Mouse (Mus musculus): ENCODE measurements around the gene Mrps33. TPM values are rescaled to one million over a fixed set of nuclear protein-coding genes. Genes with fewer than 3 reads are reported as not detected.
A peak's percentile ranks its signal among the peaks of the same experiment; 100 is the strongest.

Gene Mrps33
- 232 TPM in 2 replicates for polyA plus RNA-seq (2016; fragmentation: Nextera tagmentation; extraction: Ambion mirVana)

GRCm38 (mm10) chr6:39810612-39811116, at the start of gene Mrps33:
Gene Mrps33 (minus strand): TSS chr6:39810988.
- WGBS = under 1% methylated on average over 40 of the region's 40 CpGs
- Histone ChIP-seq H3K4me1 (peaks cover 26% of the 10 kb centered on the region), H3K4me3 (peak within 1 kb of the TSS; percentile 77), H3K36me3 (peaks cover 6% of the 10 kb centered on the region; the same call in 1 of the 2 replicates), H3K27me3 (ENCODE audit: low read depth, poor library complexity, severe bottlenecking) (no peaks in the 10 kb centered on the region), H3K9me3 (replicated peaks) (no peaks in the 10 kb centered on the region), H3K27ac (replicated peaks) (peak within 1 kb of the TSS; percentile 89)
- peak; percentile 97 for DNase-seq (ENCODE audit: low spot score)

- no peak overlapping the region for H3K27ac ChIP-seq (replicated peaks)
- no peaks in the 10 kb centered on the region for H3K27me3 ChIP-seq (ENCODE audit: low read depth, poor library complexity, severe bottlenecking)
- H3K36me3 ChIP-seq = no peaks in the 10 kb centered on the region
- WGBS = 91% methylated on average over 4 of the region's 4 CpGs
- no peak for DNase-seq (ENCODE audit: low spot score)
- H3K9me3 ChIP-seq (replicated peaks) = no peaks in the 10 kb centered on the region
- H3K4me1 ChIP-seq = no peaks in the 10 kb centered on the region
- no peak overlapping the region for H3K4me3 ChIP-seq
Observed at GRCm38 (mm10) chr6:39849667-39850066, 38.9 kb upstream of the Mrps33 start.

GRCm38 (mm10) chr6:39848766-39849165, 38.0 kb upstream of the Mrps33 start:
- Histone ChIP-seq H3K27me3 (ENCODE audit: low read depth, poor library complexity, severe bottlenecking) (no peaks in the 10 kb centered on the region), H3K4me3 (no peak overlapping the region), H3K9me3 (replicated peaks) (no peaks in the 10 kb centered on the region), H3K4me1 (no peaks in the 10 kb centered on the region), H3K36me3 (no peaks in the 10 kb centered on the region), H3K27ac (replicated peaks) (no peak overlapping the region)
- DNase-seq (ENCODE audit: low spot score) = no peak
- WGBS = 55% methylated on average over 7 of the region's 7 CpGs

GRCm38 (mm10) chr6:39847538-39847937, 36.8 kb upstream of the Mrps33 start:
- Histone ChIP-seq H3K4me3 (no peak overlapping the region), H3K9me3 (replicated peaks) (0 out of 2 replicates have a peak, but pooled peaks cover 6% of the 10 kb centered on the region), H3K27me3 (ENCODE audit: low read depth, poor library complexity, severe bottlenecking) (no peaks in the 10 kb centered on the region), H3K4me1 (no peaks in the 10 kb centered on the region), H3K27ac (replicated peaks) (no peak overlapping the region), H3K36me3 (no peaks in the 10 kb centered on the region)
- WGBS = 75% methylated on average over 2 of the region's 2 CpGs
- DNase-seq (ENCODE audit: low spot score) = no peak

GRCm38 (mm10) chr6:39843698-39844342, 33.0 kb upstream of the Mrps33 start:
- H3K9me3 ChIP-seq (replicated peaks) = 0 out of 2 replicates have a peak, but pooled peaks cover 6% of the 10 kb centered on the region
- H3K4me1 ChIP-seq = no peaks in the 10 kb centered on the region
- H3K27ac ChIP-seq (replicated peaks) = no peak overlapping the region
- H3K27me3 ChIP-seq (ENCODE audit: low read depth, poor library complexity, severe bottlenecking) = no peaks in the 10 kb centered on the region
- no peaks in the 10 kb centered on the region for H3K36me3 ChIP-seq
- no peak overlapping the region for H3K4me3 ChIP-seq
- DNase-seq (ENCODE audit: low spot score) = no peak
- WGBS = 92% methylated on average over 14 of the region's 14 CpGs

- no peaks in the 10 kb centered on the region for H3K36me3 ChIP-seq
- H3K9me3 ChIP-seq (replicated peaks) = no peaks in the 10 kb centered on the region; the same call in 1 of the 2 replicates
- DNase-seq (ENCODE audit: low spot score) = no peak
- no peaks in the 10 kb centered on the region for H3K27me3 ChIP-seq (ENCODE audit: low read depth, poor library complexity, severe bottlenecking)
- 96% methylated on average over 5 of the region's 5 CpGs for WGBS
- no peaks in the 10 kb centered on the region for H3K4me1 ChIP-seq
- H3K27ac ChIP-seq (replicated peaks) = no peak overlapping the region
- no peak overlapping the region for H3K4me3 ChIP-seq
Observed at GRCm38 (mm10) chr6:39828736-39829135, 17.9 kb upstream of the Mrps33 start.

- no peaks in the 10 kb centered on the region for H3K9me3 ChIP-seq (replicated peaks)
- H3K4me1 ChIP-seq = no peaks in the 10 kb centered on the region
- no peak for DNase-seq (ENCODE audit: low spot score)
- WGBS = 84% methylated on average over 3 of the region's 3 CpGs
- H3K27me3 ChIP-seq (ENCODE audit: low read depth, poor library complexity, severe bottlenecking) = no peaks in the 10 kb centered on the region
- H3K36me3 ChIP-seq = no peaks in the 10 kb centered on the region
- H3K4me3 ChIP-seq = no peak overlapping the region
- H3K27ac ChIP-seq (replicated peaks) = no peak overlapping the region
Observed at GRCm38 (mm10) chr6:39821241-39821640, 10.5 kb upstream of the Mrps33 start.

GRCm38 (mm10) chr6:39818922-39819321, 8.1 kb upstream of the Mrps33 start:
- no peak for DNase-seq (ENCODE audit: low spot score)
- WGBS = 56% methylated on average over 4 of the region's 4 CpGs
- H3K4me3 ChIP-seq = no peak overlapping the region
- no peaks in the 10 kb centered on the region for H3K9me3 ChIP-seq (replicated peaks)
- H3K4me1 ChIP-seq = no peaks in the 10 kb centered on the region
- no peaks in the 10 kb centered on the region for H3K36me3 ChIP-seq
- no peak overlapping the region for H3K27ac ChIP-seq (replicated peaks)
- no peaks in the 10 kb centered on the region for H3K27me3 ChIP-seq (ENCODE audit: low read depth, poor library complexity, severe bottlenecking)

GRCm38 (mm10) chr6:39808511-39808910, 2.3 kb downstream of the Mrps33 start:
- no peak for DNase-seq (ENCODE audit: low spot score)
- no peaks in the 10 kb centered on the region for H3K27me3 ChIP-seq (ENCODE audit: low read depth, poor library complexity, severe bottlenecking)
- peak overlapping the region; percentile 11; the same call in 1 of the 2 replicates for H3K4me3 ChIP-seq
- no peak overlapping the region for H3K27ac ChIP-seq (replicated peaks)
- 30% methylated on average over 5 of the region's 5 CpGs for WGBS
- H3K4me1 ChIP-seq = peaks cover 28% of the 10 kb centered on the region
- peaks cover 21% of the 10 kb centered on the region for H3K36me3 ChIP-seq
- H3K9me3 ChIP-seq (replicated peaks) = no peaks in the 10 kb centered on the region

GRCm38 (mm10) chr6:39807050-39807560, 3.7 kb downstream of the Mrps33 start:
- Histone ChIP-seq H3K4me3 (no peak overlapping the region), H3K4me1 (peaks cover 30% of the 10 kb centered on the region), H3K27me3 (ENCODE audit: low read depth, poor library complexity, severe bottlenecking) (no peaks in the 10 kb centered on the region), H3K36me3 (peaks cover 33% of the 10 kb centered on the region), H3K9me3 (replicated peaks) (no peaks in the 10 kb centered on the region), H3K27ac (replicated peaks) (no peak overlapping the region)
- 97% methylated on average over 7 of the region's 7 CpGs for WGBS
- DNase-seq (ENCODE audit: low spot score) = no peak

GRCm38 (mm10) chr6:39806336-39806735, 4.5 kb downstream of the Mrps33 start:
- Histone ChIP-seq H3K27me3 (ENCODE audit: low read depth, poor library complexity, severe bottlenecking) (no peaks in the 10 kb centered on the region), H3K27ac (replicated peaks) (no peak overlapping the region), H3K4me1 (peaks cover 30% of the 10 kb centered on the region), H3K36me3 (peaks cover 40% of the 10 kb centered on the region), H3K9me3 (replicated peaks) (no peaks in the 10 kb centered on the region), H3K4me3 (no peak overlapping the region)
- 88% methylated on average over 7 of the region's 7 CpGs for WGBS
- DNase-seq (ENCODE audit: low spot score) = no peak

- H3K36me3 ChIP-seq = peaks cover 44% of the 10 kb centered on the region
- 0 out of 2 replicates have a peak overlapping the region, but pooled peaks have one; percentile 28 for H3K27ac ChIP-seq (replicated peaks)
- no peak overlapping the region for H3K4me3 ChIP-seq
- H3K9me3 ChIP-seq (replicated peaks) = no peaks in the 10 kb centered on the region
- no peak for DNase-seq (ENCODE audit: low spot score)
- H3K4me1 ChIP-seq = peaks cover 27% of the 10 kb centered on the region
- whole genome bisulfite sequencing = 66% methylated on average over 3 of the region's 3 CpGs
- no peaks in the 10 kb centered on the region for H3K27me3 ChIP-seq (ENCODE audit: low read depth, poor library complexity, severe bottlenecking)
Observed at GRCm38 (mm10) chr6:39805916-39806315, 4.9 kb downstream of the Mrps33 start.

GRCm38 (mm10) chr6:39800977-39801376, 9.8 kb downstream of the Mrps33 start:
- peaks cover 51% of the 10 kb centered on the region for H3K36me3 ChIP-seq
- H3K9me3 ChIP-seq (replicated peaks) = no peaks in the 10 kb centered on the region; the same call in 1 of the 2 replicates
- 92% methylated on average over 7 of the region's 7 CpGs for WGBS
- no peak overlapping the region for H3K27ac ChIP-seq (replicated peaks)
- no peaks in the 10 kb centered on the region for H3K27me3 ChIP-seq (ENCODE audit: low read depth, poor library complexity, severe bottlenecking)
- 0 out of 2 replicates have a peak, but pooled peaks cover 3% of the 10 kb centered on the region for H3K4me1 ChIP-seq
- no peak for DNase-seq (ENCODE audit: low spot score)
- H3K4me3 ChIP-seq = no peak overlapping the region

Measured in midbrain, embryonic 10.5 days (tissue).